Mouse (Mus musculus): ENCODE measurements around the gene Plbd2. TPM values are rescaled to one million over a fixed set of nuclear protein-coding genes. Genes with fewer than 3 reads are reported as not detected.

Plbd2 gene
- polyA plus RNA-seq, 1 experiment, result 36.4 TPM

GRCm38 (mm10) chr5:120472770-120473169 lies 30.7 kb downstream of the Plbd2 start, which contains the start of gene Sdsl:
Gene Sdsl, minus strand, starts transcription at chr5:120472810.
- H3K27me3 ChIP-seq (ENCODE audit: control insufficient read depth, insufficient read depth, insufficient read length), result peaks cover 52% of the 10 kb centered on the region

GRCm38 (mm10) chr5:120471538-120471937 lies 31.9 kb downstream of the Plbd2 start:
- Histone ChIP-seq H3K27me3 (ENCODE audit: control insufficient read depth, insufficient read depth, insufficient read length) (peaks cover 42% of the 10 kb centered on the region), H3K36me3 (ENCODE audit: control insufficient read depth, insufficient read depth) (no peaks in the 10 kb centered on the region), H3K79me2 (ENCODE audit: control insufficient read depth, insufficient read depth) (no peaks in the 10 kb centered on the region), H3K79me3 (ENCODE audit: low read depth) (no peaks in the 10 kb centered on the region), H3ac (ENCODE audit: control insufficient read depth, insufficient read length, low read depth) (no peak overlapping the region), H3K4me3 (ENCODE audit: insufficient read depth, poor library complexity, severe bottlenecking) (no peak overlapping the region)
- no peak for TF ChIP-seq MAX (IDR thresholded peaks at IDR 0.05)
- TF ChIP-seq FOSL1 (IDR thresholded peaks at IDR 0.05; ENCODE audit: insufficient read depth, low read length, poor library complexity, severe bottlenecking), result no peak
- TF ChIP-seq CTCF (IDR thresholded peaks at IDR 0.05; ENCODE audit: control insufficient read depth, insufficient read depth, insufficient read length), result no peak
- no peak for TF ChIP-seq USF1 (IDR thresholded peaks at IDR 0.05; ENCODE audit: low read depth)
- no peak for TF ChIP-seq MYOD1 (IDR thresholded peaks at IDR 0.05; ENCODE audit: control insufficient read depth, insufficient read length, low read depth)
- TF ChIP-seq CEBPB (IDR thresholded peaks at IDR 0.05; ENCODE audit: low read depth), result no peak
- TF ChIP-seq MYOG (IDR thresholded peaks at IDR 0.05; ENCODE audit: control insufficient read depth, extremely low read depth, insufficient read length), result no peak

More at GRCm38 (mm10) chr5:120472770-120473169, 30.7 kb downstream of the Plbd2 start, which contains the start of gene Sdsl:
- TF ChIP-seq MYOG (IDR thresholded peaks at IDR 0.05; ENCODE audit: control insufficient read depth, extremely low read depth, insufficient read length) (no peak), MAX (IDR thresholded peaks at IDR 0.05) (no peak), CTCF (IDR thresholded peaks at IDR 0.05; ENCODE audit: control insufficient read depth, insufficient read depth, insufficient read length) (no peak), USF1 (IDR thresholded peaks at IDR 0.05; ENCODE audit: low read depth) (no peak), MYOD1 (IDR thresholded peaks at IDR 0.05; ENCODE audit: control insufficient read depth, insufficient read length, low read depth) (no peak), CEBPB (IDR thresholded peaks at IDR 0.05; ENCODE audit: low read depth) (no peak), FOSL1 (IDR thresholded peaks at IDR 0.05; ENCODE audit: insufficient read depth, low read length, poor library complexity, severe bottlenecking) (no peak)
- Histone ChIP-seq H3K79me2 (ENCODE audit: control insufficient read depth, insufficient read depth) (no peaks in the 10 kb centered on the region), H3K4me3 (ENCODE audit: insufficient read depth, poor library complexity, severe bottlenecking) (no peak within 1 kb of the TSS), H3ac (ENCODE audit: control insufficient read depth, insufficient read length, low read depth) (no peak within 1 kb of the TSS), H3K79me3 (ENCODE audit: low read depth) (no peaks in the 10 kb centered on the region), H3K36me3 (ENCODE audit: control insufficient read depth, insufficient read depth) (no peaks in the 10 kb centered on the region)

GRCm38 (mm10) chr5:120468830-120469229 lies 34.6 kb downstream of the Plbd2 start:
- no peak overlapping the region for H3K4me3 ChIP-seq (ENCODE audit: insufficient read depth, poor library complexity, severe bottlenecking)
- TF ChIP-seq MYOG (IDR thresholded peaks at IDR 0.05; ENCODE audit: control insufficient read depth, extremely low read depth, insufficient read length), result no peak
- TF ChIP-seq FOSL1 (IDR thresholded peaks at IDR 0.05; ENCODE audit: insufficient read depth, low read length, poor library complexity, severe bottlenecking), result no peak
- TF ChIP-seq USF1 (IDR thresholded peaks at IDR 0.05; ENCODE audit: low read depth), result no peak
- no peak for TF ChIP-seq MYOD1 (IDR thresholded peaks at IDR 0.05; ENCODE audit: control insufficient read depth, insufficient read length, low read depth)
- no peak for TF ChIP-seq CEBPB (IDR thresholded peaks at IDR 0.05; ENCODE audit: low read depth)
- no peak for TF ChIP-seq MAX (IDR thresholded peaks at IDR 0.05)
- TF ChIP-seq CTCF (IDR thresholded peaks at IDR 0.05; ENCODE audit: control insufficient read depth, insufficient read depth, insufficient read length), result no peak
- no peaks in the 10 kb centered on the region for H3K36me3 ChIP-seq (ENCODE audit: control insufficient read depth, insufficient read depth)
- no peaks in the 10 kb centered on the region for H3K79me3 ChIP-seq (ENCODE audit: low read depth)
- H3ac ChIP-seq (ENCODE audit: control insufficient read depth, insufficient read length, low read depth), result no peak overlapping the region
- H3K79me2 ChIP-seq (ENCODE audit: control insufficient read depth, insufficient read depth), result no peaks in the 10 kb centered on the region
- peaks cover 23% of the 10 kb centered on the region for H3K27me3 ChIP-seq (ENCODE audit: control insufficient read depth, insufficient read depth, insufficient read length)

- Histone ChIP-seq H3K4me3 (ENCODE audit: insufficient read depth, poor library complexity, severe bottlenecking) (no peak overlapping the region), H3K27me3 (ENCODE audit: control insufficient read depth, insufficient read depth, insufficient read length) (peaks cover 18% of the 10 kb centered on the region), H3ac (ENCODE audit: control insufficient read depth, insufficient read length, low read depth) (no peak overlapping the region), H3K36me3 (ENCODE audit: control insufficient read depth, insufficient read depth) (no peaks in the 10 kb centered on the region), H3K79me2 (ENCODE audit: control insufficient read depth, insufficient read depth) (no peaks in the 10 kb centered on the region), H3K79me3 (ENCODE audit: low read depth) (no peaks in the 10 kb centered on the region)
- TF ChIP-seq MAX (IDR thresholded peaks at IDR 0.05) (no peak), MYOG (IDR thresholded peaks at IDR 0.05; ENCODE audit: control insufficient read depth, extremely low read depth, insufficient read length) (no peak), CTCF (IDR thresholded peaks at IDR 0.05; ENCODE audit: control insufficient read depth, insufficient read depth, insufficient read length) (no peak), CEBPB (IDR thresholded peaks at IDR 0.05; ENCODE audit: low read depth) (no peak), MYOD1 (IDR thresholded peaks at IDR 0.05; ENCODE audit: control insufficient read depth, insufficient read length, low read depth) (no peak), USF1 (IDR thresholded peaks at IDR 0.05; ENCODE audit: low read depth) (no peak), FOSL1 (IDR thresholded peaks at IDR 0.05; ENCODE audit: insufficient read depth, low read length, poor library complexity, severe bottlenecking) (no peak)
These were observed 35.1 kb downstream of the Plbd2 start for GRCm38 (mm10) chr5:120468336-120468735.

- Histone ChIP-seq H3K36me3 (ENCODE audit: control insufficient read depth, insufficient read depth) (no peaks in the 10 kb centered on the region), H3K79me3 (ENCODE audit: low read depth) (no peaks in the 10 kb centered on the region), H3ac (ENCODE audit: control insufficient read depth, insufficient read length, low read depth) (no peak overlapping the region), H3K79me2 (ENCODE audit: control insufficient read depth, insufficient read depth) (no peaks in the 10 kb centered on the region), H3K27me3 (ENCODE audit: control insufficient read depth, insufficient read depth, insufficient read length) (peaks cover 21% of the 10 kb centered on the region), H3K4me3 (ENCODE audit: insufficient read depth, poor library complexity, severe bottlenecking) (no peak overlapping the region)
- no peak for TF ChIP-seq MAX (IDR thresholded peaks at IDR 0.05)
- no peak for TF ChIP-seq MYOD1 (IDR thresholded peaks at IDR 0.05; ENCODE audit: control insufficient read depth, insufficient read length, low read depth)
- no peak for TF ChIP-seq USF1 (IDR thresholded peaks at IDR 0.05; ENCODE audit: low read depth)
- no peak for TF ChIP-seq MYOG (IDR thresholded peaks at IDR 0.05; ENCODE audit: control insufficient read depth, extremely low read depth, insufficient read length)
- TF ChIP-seq CTCF (IDR thresholded peaks at IDR 0.05; ENCODE audit: control insufficient read depth, insufficient read depth, insufficient read length), result no peak
- no peak for TF ChIP-seq CEBPB (IDR thresholded peaks at IDR 0.05; ENCODE audit: low read depth)
- TF ChIP-seq FOSL1 (IDR thresholded peaks at IDR 0.05; ENCODE audit: insufficient read depth, low read length, poor library complexity, severe bottlenecking), result no peak
These were observed 36.4 kb downstream of the Plbd2 start for GRCm38 (mm10) chr5:120467026-120467425.

Data from C2C12 (cell line).